Mouse (Mus musculus): ENCODE data around the gene Lrch2. TPM values are rescaled to one million over a fixed set of nuclear protein-coding genes. Genes with fewer than 3 reads are reported as not detected.
"Not testable (repeated sequence)": the region's sequence is repeated elsewhere in the genome, so short reads cannot be mapped to it uniquely, and the experiment has no call there.

The Lrch2 gene
- 1 to 10 TPM; 8.6 to 8.7 TPM for total RNA-seq (2021)
- long read RNA-seq, experiment 1 = 0 reads
- long read RNA-seq, experiment 2, partial matches to known transcripts = 1 of 1 reads
- long read RNA-seq, experiment 2, other reads (novel, unspliced or antisense) = 0 of 1 reads

DNA sequence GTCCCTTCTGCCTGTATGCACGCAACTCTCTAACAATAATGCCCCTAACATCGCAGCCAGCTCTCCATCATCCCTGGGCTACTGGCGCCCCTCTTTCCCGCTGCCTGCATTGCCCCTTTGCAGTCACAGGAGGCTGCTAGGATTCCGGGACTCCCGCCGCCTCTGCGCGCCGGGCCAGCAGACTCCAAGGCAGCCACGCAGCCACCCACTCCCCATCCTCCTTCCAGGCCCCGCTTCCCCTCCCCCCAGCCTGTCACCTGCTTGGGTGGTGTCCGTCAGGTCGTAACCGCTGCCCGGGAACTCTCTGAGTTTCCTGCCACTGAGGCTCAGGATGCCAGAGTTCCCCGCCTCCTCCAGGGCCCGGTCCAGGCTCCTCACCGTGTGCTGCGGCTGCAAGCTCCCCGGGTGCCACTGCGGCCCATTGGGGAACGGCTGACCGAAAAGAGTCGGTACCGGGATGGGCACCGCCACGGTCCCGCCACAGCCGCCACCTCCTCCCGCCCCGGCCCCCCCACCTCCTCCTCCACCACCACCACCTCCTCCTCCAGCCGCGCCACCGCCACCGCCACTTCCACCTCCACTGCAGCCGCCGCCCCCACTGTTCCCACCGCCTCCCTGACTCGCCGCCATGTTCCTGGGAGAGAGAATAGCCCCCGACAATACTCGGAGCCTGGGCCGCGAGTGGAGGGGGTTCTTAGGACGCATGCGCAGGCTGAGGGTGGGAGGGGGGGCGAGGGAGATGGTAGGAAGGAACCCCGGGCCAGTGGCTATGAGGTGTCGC lies at the start of gene Lrch2:
Gene Lrch2, minus strand, starts transcription at position 661 of the 781 bp plus-strand sequence.
- DNase-seq (ENCODE audit: low spot score in 2 of 2) = peak; percentile 23 to 32

DNA sequence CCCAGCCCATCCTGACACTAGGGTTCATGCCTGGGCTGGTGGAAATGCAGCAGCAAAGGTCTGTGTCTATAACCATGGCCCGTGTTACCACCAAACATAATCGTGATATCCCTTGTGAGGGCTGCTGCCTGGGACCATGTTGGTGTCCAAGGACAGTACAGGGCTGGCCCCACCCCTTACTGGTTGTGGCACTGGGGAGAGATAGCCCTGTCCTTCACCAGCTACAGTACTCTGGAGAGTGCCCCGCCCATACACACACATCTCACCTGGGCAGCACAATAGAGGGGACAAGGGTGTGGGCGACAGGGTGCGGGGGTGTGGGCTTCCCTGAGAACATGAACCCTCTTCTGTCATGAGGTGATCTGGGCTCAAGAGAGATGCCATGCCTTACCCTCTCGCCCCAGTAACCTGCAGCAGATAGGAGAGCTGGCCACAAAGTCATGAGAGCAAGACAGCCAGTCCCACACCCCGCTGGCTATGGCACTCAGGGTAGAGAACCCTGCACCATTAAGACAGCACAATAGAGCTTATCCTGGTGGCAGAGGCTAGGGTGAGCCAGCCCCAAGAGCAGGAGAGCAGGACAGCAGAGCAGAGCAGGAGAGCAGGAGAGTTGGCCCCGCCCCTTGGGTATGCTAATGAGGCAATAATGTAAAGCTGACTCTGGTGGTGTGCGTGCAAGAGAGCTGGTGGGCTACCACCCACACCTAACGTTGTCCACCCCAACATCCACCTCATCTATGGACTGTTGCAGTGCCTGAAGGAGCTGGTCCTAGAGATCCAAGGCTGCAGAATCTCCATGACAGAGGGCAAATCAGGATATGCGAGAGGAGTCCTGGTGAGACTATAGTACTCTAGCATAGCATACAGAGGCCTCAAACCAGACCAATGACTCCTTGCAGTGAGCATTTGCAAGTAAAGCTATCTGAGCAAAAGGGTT lies 12.7 kb downstream of the Lrch2 start:
- no peak for DNase-seq (ENCODE audit: low spot score in 2 of 2)

DNA sequence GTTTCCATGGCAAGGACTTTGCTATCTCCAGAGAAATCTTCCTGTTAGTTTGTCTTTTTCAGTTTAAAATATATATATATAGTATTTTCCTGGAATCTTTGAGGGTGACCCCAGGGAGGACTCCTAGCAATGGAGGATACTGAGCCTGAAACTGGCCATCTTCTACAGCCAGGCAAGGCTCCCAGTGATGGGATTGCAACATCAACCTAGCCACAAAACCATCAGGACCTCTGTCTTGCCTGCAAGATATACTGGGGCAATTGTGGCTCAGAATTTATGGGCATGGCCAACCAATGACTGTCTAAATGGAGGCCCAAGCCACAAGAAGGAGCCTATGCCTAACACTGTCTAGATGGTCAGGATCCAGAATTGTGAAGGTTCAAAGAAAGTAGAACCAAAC lies 15.5 kb downstream of the Lrch2 start:
- DNase-seq (ENCODE audit: low spot score in 2 of 2) = no peak

DNA sequence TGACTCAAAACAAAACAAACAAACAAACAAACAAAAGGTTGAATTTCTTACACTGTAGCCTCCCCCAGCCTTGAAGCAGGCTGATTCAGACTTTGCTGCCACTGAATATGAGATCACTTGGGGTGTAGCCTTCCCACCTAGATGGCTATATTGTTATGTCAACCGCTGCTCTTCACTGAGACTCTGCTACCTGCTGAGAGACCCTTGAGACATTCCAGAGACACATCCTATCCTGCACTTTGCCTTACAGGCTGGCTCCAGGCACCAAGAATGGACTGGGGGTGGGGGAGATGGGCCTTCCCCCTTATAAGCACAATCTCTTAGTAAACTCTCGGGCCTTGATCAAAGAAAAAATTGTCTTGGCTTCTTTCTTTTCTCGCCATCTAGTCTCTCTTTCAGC lies 16.8 kb downstream of the Lrch2 start:
- not testable (repeated sequence) for DNase-seq (ENCODE audit: low spot score in 2 of 2)

DNA sequence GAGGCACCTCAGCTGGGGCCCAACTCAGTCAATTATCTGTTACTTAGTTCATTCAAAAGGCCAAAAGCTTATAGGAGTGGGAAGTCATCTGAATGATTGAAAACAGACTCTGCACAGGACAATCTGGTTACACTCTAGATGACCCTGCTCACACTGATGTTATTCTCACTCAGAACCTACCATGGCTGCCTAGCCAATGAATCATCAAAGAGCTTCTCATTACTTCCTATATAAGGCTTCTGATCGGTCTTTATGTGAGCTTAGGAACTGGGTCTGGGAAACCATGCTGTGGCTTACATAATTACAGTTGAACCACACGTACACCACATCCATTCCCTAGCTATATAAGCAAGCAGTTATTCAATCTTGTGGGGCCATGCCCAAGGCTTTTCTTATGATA lies 18.3 kb downstream of the Lrch2 start:
- DNase-seq (ENCODE audit: low spot score in 2 of 2) = no peak

DNA sequence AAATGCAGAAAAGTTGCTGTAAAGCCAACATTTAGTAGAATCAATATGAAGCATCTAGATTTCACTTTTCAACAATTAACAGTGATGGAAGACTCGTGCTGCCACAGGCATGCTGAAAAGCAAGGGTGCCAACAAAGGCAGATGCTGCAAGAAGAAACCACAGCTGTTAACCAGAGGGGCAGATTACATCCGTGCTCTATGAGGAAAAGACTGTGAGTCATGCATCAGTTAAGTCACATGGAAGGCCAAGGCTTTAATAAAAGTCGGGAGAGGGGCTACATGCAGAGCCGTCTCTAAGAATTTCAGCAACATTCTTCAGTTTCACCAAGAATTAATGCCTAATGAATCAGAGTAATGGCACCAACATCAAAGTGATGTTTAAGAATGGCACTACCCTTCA lies 22.2 kb downstream of the Lrch2 start:
- DNase-seq (ENCODE audit: low spot score in 2 of 2) = no peak

DNA sequence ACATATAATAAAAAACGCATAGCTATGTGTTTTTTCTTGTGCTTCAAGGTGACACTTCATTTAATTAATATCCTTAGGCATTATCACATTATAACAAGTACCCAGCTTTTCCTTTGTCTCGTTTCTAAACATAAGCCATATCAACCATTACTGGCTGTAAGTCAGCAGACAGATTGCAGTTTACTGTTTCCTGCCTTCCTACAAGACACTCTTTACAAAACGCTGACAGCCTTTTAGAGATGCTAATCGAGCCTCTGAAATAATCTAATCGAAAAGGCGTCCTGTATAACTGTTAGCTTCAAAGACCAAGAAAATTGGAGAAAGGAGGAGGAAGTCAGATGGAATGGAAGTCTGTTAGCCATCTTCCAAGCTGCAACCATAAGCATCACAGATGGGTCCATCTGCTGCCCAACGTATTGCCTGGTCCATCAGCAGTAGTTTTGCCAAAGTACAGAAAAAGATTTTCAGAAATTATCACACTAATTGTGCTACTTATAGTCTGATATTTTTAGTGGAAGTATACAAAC lies 26.2 kb downstream of the Lrch2 start:
- DNase-seq (ENCODE audit: low spot score in 2 of 2) = no peak

DNA sequence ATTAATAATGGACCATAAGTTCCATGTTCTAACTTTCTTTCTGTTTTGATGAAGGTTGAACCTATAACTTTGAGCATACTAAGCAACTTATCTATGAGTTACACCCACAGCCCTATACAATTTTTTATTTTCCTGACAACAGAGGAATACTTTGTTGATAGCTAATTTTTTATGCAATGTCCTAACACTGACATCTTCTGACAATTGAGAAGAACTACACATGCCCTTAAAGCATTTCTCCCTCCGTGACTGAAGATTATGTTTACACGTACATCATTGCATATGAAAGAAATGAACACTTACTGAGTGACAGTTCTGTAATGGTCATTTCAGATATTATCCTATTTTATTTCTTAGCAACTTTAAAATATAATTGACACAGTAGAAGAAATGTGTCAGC lies 64.3 kb downstream of the Lrch2 start:
- no peak for DNase-seq (ENCODE audit: low spot score in 2 of 2)

DNA sequence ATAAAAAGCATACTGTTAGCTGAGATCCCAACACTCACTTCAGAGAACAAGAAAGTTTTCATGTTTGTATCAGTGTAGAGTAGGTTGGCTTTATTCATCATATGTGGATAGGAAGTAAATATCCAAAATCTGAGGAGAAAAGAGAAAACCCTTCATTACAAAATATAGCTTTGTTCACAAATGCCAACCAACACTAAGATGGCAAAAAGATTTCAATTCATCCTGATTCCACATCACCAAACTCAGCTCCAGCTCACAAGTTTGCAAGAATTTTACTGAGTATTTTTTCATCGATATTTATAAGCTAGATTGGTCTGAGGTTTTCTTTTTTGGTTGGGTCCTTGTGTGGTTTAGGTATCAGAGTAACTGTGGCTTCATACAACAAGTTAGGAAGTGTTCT lies 100.3 kb downstream of the Lrch2 start, which contains the start of gene Vmn1r239-ps:
Gene Vmn1r239-ps, minus strand, starts transcription at position 101 of the 400 bp plus-strand sequence.
- not testable (repeated sequence) for DNase-seq (ENCODE audit: low spot score in 2 of 2)

DNA sequence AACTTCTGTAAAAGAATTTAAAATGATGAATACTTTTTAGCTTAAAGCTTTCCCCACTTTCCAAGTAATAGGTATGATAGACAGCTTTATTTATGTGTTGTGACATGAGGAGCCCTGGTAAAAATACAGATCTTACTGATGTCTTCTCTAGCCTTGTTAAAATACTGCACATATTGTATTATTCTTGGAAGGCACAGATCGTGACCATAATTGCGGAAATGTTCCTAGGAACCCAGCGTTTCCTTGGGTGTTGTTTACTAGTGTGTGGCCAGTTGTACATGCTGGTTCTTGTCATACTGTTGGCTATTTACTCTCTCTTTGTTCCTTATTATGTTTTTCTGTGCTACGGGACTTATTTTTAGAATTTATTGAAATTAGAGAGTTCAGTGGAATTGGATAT lies 110.5 kb downstream of the Lrch2 start:
- no peak for DNase-seq (ENCODE audit: low spot score in 2 of 2)

DNA sequence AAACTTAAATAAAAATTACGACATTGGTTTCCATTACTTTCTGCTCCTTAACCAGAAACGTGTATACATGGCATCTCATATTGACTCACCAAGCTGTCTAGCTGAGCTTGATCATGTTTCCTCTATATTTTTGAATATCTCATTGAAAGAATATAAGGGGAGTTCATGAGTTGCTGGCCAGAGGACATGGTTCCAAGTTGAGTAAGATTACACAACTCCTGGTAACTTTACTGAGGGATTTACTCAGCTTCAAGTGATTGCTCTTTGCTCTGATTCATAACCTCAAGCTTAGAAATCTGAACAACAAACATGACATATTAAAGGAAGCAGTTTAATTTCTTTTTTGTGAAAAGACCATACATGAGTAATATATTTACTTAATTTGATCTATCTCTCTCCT lies 118.5 kb downstream of the Lrch2 start:
- no peak for DNase-seq (ENCODE audit: low spot score in 2 of 2)

DNA sequence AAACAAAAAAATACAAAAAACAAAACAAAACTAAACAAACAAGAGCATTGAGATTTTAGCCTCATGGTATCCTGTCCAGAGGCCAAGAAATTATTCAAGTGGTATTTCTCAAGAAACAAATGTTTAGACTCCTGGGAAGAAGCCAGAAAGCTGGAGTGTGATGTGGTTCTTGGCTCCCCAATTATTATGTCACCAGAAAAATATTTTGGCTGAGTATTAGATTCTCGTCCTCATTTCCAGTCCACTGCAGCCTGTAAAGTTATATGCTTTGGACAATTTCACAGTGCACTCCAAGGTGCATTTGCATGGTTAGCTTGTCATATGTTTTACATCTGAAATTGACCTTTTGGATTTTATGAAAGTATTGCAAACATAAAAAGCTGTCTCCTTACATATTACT lies 124.1 kb downstream of the Lrch2 start:
- DNase-seq (ENCODE audit: low spot score in 2 of 2) = peak in 1 of 2 experiments; percentile 7

DNA sequence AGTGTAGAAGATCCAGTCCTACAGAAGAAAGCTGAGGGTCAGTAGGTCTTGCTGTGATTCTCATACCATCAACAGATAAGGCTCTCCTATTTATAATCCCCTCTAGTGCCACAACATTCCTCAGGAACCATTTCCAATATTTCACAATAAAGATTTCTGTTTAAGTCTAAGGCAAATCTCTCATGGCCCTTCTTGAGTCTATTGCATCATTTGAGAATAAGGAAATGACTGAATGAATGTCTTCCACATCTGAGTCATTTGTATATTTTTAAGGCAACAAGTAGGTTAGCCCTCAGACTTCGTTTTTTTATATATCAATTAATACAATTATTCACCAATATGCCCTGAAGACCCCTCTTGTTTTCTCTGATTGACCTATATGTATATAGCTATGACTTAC lies 124.8 kb downstream of the Lrch2 start, which contains the start of gene Il13ra2:
Gene Il13ra2, minus strand, starts transcription at position 64 of the 400 bp plus-strand sequence.
- DNase-seq (ENCODE audit: low spot score in 2 of 2) = no peak

Other genes with a start within 250 kb of the Lrch2 start
- not detected for gene Il13ra2, start 124.9 kb downstream of the Lrch2 start, total RNA-seq (2021)
- not detected for gene Vmn1r239-ps, start 100.4 kb downstream of the Lrch2 start, total RNA-seq (2021)
- not detected for gene Gm15128, start 211.9 kb upstream of the Lrch2 start, total RNA-seq (2021)